ENCODE assay signal across 9 mouse cellular contexts in genomic region chr8:106308082-106308786, GRCm38 (mm10). TPM values are rescaled to one million over a fixed set of nuclear protein-coding genes. Genes with fewer than 3 reads are reported as not detected.
DNase-seq lines count a peak whose midpoint lies in the region.
"Not testable (repeated sequence)": the region's sequence is repeated elsewhere in the genome, so short reads cannot be mapped to it uniquely, and the experiment has no call there.
"Had no signal": no experiment of that assay in that cellular context is flagged by ENCODE, and none has a peak within 500 bp of the region (broad histone marks: within the 10 kb centered on the region; RNA-seq: fewer than 3 reads in every experiment).

No protein-coding gene starts in this region.

- DNase-seq in adrenal gland, adult 8-10 months = peak; percentile 34
- DNase-seq in heart, adult 11 months = peak; percentile 98
- DNase-seq in heart, postnatal 10 days = peak; percentile 50 to 58
- DNase-seq in kidney, adult 18-20 months = peak; percentile 36
- DNase-seq in kidney, postnatal 4 days = peak; percentile 22 to 32
- DNase-seq in lung, adult 18-20 months = peak; percentile 59 to 83
- DNase-seq in skeletal muscle tissue, adult 2 months (ENCODE audit: low read depth, low spot score) = peak; percentile 17
- peak; percentile 61 for DNase-seq in yolk sac, embryonic 10.5 days (ENCODE audit: low spot score)

- intact Hi-C loops in heart, postnatal 10 days (cut with DNase I) = not testable (repeated sequence)

RNA-seq across cellular contexts. Expression of gene Smpd3, which starts 29.6 kb away (rescaled TPM):
- 10 to 100 TPM in 3 of 4 experiments, 1 to 10 TPM in 1; 8.3 to 13.7 (median 11.4) TPM for total RNA-seq in adrenal gland, adult 8-10 months (2022)
- 1 to 10 TPM; 4.8 to 5.0 TPM for total RNA-seq in heart, postnatal 10 days (2021)
- total RNA-seq: megakaryocyte progenitor cell, adult 5-6 weeks had no signal

Comparison
In these comparisons a context has a peak if more than half of its experiments do, and no peak if none do; other contexts are left out.
1. Peak in every context shown above with its lines: DNase-seq.
2. DNase-seq: peak in every context shown above with its lines; median percentile 98 in heart, adult 11 months; 71 in lung, adult 18-20 months; 61 in yolk sac, embryonic 10.5 days; 54 in heart, postnatal 10 days; 36 in kidney, adult 18-20 months; 34 in adrenal gland, adult 8-10 months; 27 in kidney, postnatal 4 days; 17 in skeletal muscle tissue, adult 2 months.